Mouse (Mus musculus): ENCODE results near the gene Zfp809. TPM values are rescaled to one million over a fixed set of nuclear protein-coding genes. Genes with fewer than 3 reads are reported as not detected.

Zfp809 gene
- polyA plus RNA-seq, 1 experiment: 8.8 TPM

DNA sequence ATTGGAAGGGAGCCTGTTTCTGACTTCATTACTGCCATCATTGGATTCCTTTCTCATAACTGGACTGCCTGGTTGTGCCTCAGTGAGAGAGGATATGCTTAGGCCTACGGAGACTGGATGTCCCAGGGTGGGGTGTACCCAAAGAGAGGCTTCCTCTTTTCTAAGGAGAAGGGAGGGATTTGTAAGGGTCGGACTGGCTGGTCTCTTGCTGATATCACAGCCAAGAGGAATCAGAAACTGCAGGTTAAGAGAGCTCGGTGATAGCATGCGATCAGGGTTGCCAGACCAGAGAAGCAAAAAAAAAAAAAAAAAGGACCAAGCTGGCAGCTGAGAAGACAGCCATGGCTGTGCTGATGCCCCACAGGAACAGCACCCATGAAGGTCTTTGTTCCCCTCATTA is 31.1 kb downstream of the Zfp809 start:
- no peak for TF ChIP-seq GATA1 (IDR thresholded peaks at IDR 0.05; ENCODE audit: low read length)

DNA sequence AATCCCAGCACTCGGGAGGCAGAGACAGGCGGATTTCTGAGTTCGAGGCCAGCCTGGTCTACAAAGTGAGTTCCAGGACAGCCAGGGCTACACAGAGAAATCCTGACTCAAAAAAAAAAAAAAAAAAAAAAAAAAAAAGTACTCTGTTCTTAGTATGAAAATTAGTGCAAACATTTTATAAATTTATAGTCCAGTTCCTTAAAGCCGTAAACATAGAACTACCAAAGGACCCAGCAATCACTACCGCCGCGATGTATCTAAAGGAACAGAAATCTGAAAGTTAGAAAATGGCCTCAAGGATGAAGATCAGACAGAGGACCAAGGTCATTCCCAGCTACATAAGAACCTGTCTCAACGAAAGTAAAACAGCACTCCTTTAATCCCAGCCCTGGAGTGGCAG is 33.3 kb downstream of the Zfp809 start:
- no peak for TF ChIP-seq GATA1 (IDR thresholded peaks at IDR 0.05; ENCODE audit: low read length)

GRCm38 (mm10) chr9:22259184-22260091 is 33.9 kb downstream of the Zfp809 start, which contains the start of gene Zfp599:
Gene Zfp599 (minus strand): TSS chr9:22259895.
- no peak for TF ChIP-seq GATA1 (IDR thresholded peaks at IDR 0.05; ENCODE audit: low read length)

GRCm38 (mm10) chr9:22260092-22260422 is 34.5 kb downstream of the Zfp809 start:
- no peak for TF ChIP-seq GATA1 (IDR thresholded peaks at IDR 0.05; ENCODE audit: low read length)

DNA sequence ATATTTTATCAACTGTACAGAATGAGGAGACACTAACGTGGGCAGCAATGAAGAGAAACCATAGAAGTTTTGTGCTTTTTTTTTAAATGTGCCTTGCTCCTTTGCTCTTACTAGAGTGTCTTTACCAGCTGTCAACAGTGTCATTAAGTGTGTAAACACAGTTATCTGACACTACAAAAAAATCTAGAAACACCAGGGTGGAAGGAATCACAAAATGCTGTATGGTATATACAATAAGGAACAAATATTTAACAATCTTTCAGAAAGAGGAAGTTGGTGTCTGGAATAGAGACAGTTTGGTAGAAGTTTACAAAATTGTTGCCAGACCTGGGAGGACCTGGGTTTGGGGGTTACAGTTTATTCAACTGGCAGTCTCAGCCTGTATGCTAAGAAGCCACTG is 36.1 kb downstream of the Zfp809 start:
- no peak for TF ChIP-seq GATA1 (IDR thresholded peaks at IDR 0.05; ENCODE audit: low read length)

- no peak for TF ChIP-seq GATA1 (IDR thresholded peaks at IDR 0.05; ENCODE audit: low read length)
Observed at GRCm38 (mm10) chr9:22262611-22263010, 37.1 kb downstream of the Zfp809 start.

DNA sequence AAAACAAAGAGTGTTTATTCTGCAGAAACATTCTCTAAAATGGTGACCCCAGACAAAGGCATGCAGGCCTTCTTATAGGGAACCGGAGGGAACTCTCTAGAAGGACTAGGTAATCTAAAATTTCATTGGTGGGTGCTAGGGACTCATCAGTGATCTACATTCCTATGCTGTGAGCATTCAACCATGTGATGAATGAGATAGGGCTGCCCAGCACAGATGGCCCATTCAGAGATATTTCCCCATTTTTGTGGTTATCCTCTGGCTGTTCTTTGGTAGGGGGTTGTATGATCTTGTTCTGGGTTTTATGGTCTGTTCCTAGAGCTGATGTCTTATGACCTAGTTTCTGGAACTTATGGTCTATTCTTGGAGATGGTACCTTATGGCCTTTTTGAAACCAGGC is 43.4 kb downstream of the Zfp809 start:
- no peak for TF ChIP-seq GATA1 (IDR thresholded peaks at IDR 0.05; ENCODE audit: low read length)

- TF ChIP-seq GATA1 (IDR thresholded peaks at IDR 0.05; ENCODE audit: low read length): no peak
Observed at GRCm38 (mm10) chr9:22278733-22279132, 53.2 kb downstream of the Zfp809 start.

Other genes starting within 250 kb of the Zfp809 start
- not detected in 2 replicates for gene Rgl3, start 236.3 kb upstream of the Zfp809 start, polyA plus RNA-seq (2012)
- 0.05 and 0.06 TPM in 2 replicates for gene Ccdc151, start 223.1 kb upstream of the Zfp809 start, polyA plus RNA-seq (2012)
- 177 and 197 TPM in 2 replicates for gene Prkcsh, start 222.9 kb upstream of the Zfp809 start, polyA plus RNA-seq (2012)
- gene Elavl3, start 173.7 kb upstream of the Zfp809 start, polyA plus RNA-seq (2012): not detected in 2 replicates
- gene Gm49318, start 154.5 kb upstream of the Zfp809 start, polyA plus RNA-seq (2012): not detected in 2 replicates
- gene Zfp653, start 154.3 kb upstream of the Zfp809 start, polyA plus RNA-seq (2012): 17.0 and 20.8 TPM in 2 replicates
- 34.1 and 46.0 TPM in 2 replicates for gene Ecsit, start 140.3 kb upstream of the Zfp809 start, polyA plus RNA-seq (2012)
- not detected in 2 replicates for gene Cnn1, start 126.5 kb upstream of the Zfp809 start, polyA plus RNA-seq (2012)
- 67.9 and 125 TPM in 2 replicates for gene Elof1, start 108.5 kb upstream of the Zfp809 start, polyA plus RNA-seq (2012)
- 19.9 and 22.9 TPM in 2 replicates for gene Acp5, start 90.0 kb upstream of the Zfp809 start, polyA plus RNA-seq (2012)
- gene Pigyl, start 68.9 kb upstream of the Zfp809 start, polyA plus RNA-seq (2012): 87.8 and 135 TPM in 2 replicates
- not detected in 2 replicates for gene Zfp872, start 37.6 kb upstream of the Zfp809 start, polyA plus RNA-seq (2012)
- gene Zfp599, start 34.2 kb downstream of the Zfp809 start, polyA plus RNA-seq (2012): 0.09 TPM in 2 replicates
- 4.2 and 4.8 TPM in 2 replicates for gene Zfp810, start 81.9 kb downstream of the Zfp809 start, polyA plus RNA-seq (2012)
- gene Anln, start 163.5 kb downstream of the Zfp809 start, polyA plus RNA-seq (2012): 8.8 and 12.9 TPM in 2 replicates
- 0.72 and 1.5 TPM in 2 replicates for gene 9530077C05Rik, start 185.8 kb downstream of the Zfp809 start, polyA plus RNA-seq (2012)
- gene Gm17545, start 228.6 kb downstream of the Zfp809 start, polyA plus RNA-seq (2012): not detected in 2 replicates
- 129 and 162 TPM in 2 replicates for gene Rp9, start 244.0 kb downstream of the Zfp809 start, polyA plus RNA-seq (2012)

All from G1E-ER4 (cell line).